Mouse (Mus musculus) T-helper 17 cell (primary cell): ENCODE measurements around the gene Vmn2r19.
"Not testable (repeated sequence)": the region's sequence is repeated elsewhere in the genome, so short reads cannot be mapped to it uniquely, and the experiment has no call there.

Source experiments
- in situ Hi-C, 2 experiments: fragments of 300-600 bp; cut with MboI, MseI; formaldehyde crosslinking; loops; 1 replicate in 1 of 2; 2 replicates in 1 of 2; pipeline ENCODE4 v1.15.1; 2025; ENCODE audit warnings: high pct_unique_total_duplicates in 2 of 2

Gene Vmn2r19

DNA sequence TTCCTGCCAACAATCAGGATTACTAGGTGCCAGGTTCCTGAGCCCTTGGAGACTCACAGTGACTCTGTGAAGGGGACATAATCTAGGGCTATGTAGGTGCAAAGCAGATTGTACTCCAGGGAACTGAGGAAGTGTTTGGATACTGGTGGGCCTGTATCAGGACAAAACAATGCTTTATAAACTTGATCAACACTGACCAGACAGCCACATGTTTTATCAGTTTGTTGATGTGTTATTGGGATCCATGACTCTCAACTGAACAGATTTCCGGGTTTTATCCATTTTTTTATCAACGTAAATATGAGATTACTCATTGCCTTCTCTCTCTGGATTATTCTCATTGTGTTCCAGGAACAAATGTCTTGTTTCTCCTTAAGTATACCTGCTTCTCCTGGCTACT, at the start of gene Vmn2r19:
Gene Vmn2r19, plus strand, starts transcription at position 301 of the 400 bp plus-strand sequence.
- in situ Hi-C loops = no loop called here

DNA sequence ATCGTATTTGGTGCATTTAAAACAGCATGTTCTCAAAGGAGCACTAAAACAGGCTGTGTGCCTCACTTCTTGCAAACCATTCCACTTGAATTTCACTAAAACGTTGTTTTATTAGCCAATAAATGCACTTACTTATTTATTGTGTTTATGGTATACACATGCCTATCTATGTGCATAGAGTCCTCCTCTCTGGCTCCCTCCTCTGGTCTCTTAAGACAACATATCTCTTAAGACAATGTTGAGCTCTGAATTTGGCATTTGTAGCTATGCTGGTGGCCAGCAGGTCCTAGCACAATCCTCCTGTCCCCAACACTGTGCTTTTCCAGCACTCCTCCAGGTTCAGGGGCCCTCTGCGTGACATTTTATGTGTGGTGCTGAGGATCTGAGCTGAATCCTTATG, 49.2 kb upstream of the Vmn2r19 start:
- in situ Hi-C loops = no loop called here

DNA sequence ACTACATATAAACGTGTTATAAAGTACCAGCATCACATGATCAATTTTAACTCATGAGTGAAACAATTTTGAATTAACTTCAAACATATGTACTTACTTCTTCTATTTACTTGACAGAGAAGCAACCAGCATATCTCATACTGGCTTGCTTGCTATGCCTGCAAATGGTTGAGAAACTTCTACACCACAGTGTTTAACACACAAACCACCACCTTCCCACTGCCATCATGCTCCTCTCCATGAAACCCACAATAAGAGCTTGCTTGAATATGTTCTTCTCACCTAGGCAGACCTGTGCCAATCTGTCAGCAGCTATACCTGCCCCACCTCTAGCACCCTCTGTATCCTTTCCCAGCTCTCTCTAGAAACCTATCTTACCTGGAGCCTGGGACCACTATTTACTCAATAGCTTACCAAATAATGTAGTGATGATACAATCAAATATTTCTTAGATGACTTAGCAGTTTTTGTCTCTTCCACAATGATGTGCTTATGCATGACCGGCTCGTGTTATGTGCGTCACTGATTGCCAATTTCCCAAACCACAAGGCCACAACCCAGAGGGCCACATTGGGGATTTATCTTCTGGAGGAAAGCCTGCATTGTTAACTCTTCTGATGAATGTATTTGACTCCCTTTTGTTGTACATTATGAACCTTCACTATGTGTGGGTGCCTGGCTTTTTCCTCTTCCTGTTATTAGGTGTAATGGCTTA, 48.1 kb upstream of the Vmn2r19 start:
- in situ Hi-C loops = no loop called here

DNA sequence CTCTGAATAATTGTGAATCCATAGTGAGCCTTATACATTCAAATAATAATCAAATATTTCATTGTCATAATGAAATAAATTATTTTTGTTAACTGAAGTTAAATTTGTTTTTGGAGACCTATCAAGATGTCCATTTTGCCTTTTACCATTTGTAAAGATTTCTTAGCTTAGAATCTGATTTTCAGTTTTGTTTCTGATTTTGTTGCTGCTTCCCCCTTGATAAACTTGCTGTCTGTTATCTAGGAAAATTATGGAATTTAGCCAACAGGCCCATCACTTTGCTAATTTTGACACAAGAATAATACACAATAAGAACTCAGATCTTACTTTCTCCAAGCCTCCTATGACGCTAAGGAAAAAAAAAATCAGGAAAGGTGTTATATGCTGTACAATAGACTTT, 47.3 kb upstream of the Vmn2r19 start:
- in situ Hi-C loops = no loop called here

GRCm38 (mm10) chr6:123261555-123262161, 46.5 kb upstream of the Vmn2r19 start, which contains the start of gene Clec4d:
Gene Clec4d, plus strand, starts transcription at chr6:123262111.
- in situ Hi-C loops = no loop called here

GRCm38 (mm10) chr6:123264194-123264593, 43.9 kb upstream of the Vmn2r19 start:
- in situ Hi-C loops = no loop called here

- in situ Hi-C loops = no loop called here
Measured at GRCm38 (mm10) chr6:123265809-123266208, 42.3 kb upstream of the Vmn2r19 start.

DNA sequence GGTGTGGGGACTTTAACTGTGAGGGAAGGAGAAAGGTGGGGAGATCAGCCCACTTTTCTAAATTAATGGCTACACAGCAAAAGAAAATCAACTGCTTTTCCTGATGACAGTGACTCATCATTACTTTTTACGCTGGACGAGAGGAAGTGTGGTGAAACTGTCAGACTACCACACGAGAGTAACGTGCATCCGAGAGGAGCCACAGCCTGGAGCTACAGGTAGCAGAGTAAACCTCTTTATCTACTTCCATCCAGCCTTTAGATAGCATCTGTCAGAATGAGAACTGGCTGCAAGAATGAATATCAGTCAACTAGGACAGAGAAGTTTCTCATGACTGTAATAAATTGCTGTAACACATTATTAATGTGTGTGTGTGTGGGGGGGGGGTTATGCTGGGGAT, 41.2 kb upstream of the Vmn2r19 start:
- in situ Hi-C loops = no loop called here

- in situ Hi-C loops = no loop called here
Measured at GRCm38 (mm10) chr6:123279443-123279842, 28.7 kb upstream of the Vmn2r19 start.

GRCm38 (mm10) chr6:123286311-123286710, 21.8 kb upstream of the Vmn2r19 start:
- in situ Hi-C loops = no loop called here

GRCm38 (mm10) chr6:123288931-123289330, 19.2 kb upstream of the Vmn2r19 start:
- in situ Hi-C loops = no loop called here

DNA sequence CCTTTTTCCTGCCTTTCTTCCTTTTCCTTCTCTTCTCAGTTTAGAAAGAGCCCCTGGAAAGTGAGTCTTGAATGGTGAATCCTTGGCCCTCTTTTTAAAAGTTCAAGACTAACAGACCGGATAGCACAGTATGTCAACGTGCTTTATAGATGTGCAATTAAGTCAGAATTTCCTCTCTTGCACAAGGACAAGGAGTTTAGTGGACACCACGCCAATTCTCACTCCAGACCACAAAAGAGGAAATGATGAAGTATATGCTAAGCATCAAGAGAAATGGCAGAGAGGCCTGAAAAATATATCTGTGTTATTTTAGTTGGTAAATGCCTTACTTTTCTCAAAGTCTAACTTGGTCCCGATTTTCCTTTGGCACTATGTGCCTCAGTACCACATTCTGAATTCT, 18.4 kb upstream of the Vmn2r19 start, which contains the start of gene Clec4e:
Gene Clec4e, minus strand, starts transcription at position 118 of the 400 bp plus-strand sequence.
- in situ Hi-C loops = no loop called here

DNA sequence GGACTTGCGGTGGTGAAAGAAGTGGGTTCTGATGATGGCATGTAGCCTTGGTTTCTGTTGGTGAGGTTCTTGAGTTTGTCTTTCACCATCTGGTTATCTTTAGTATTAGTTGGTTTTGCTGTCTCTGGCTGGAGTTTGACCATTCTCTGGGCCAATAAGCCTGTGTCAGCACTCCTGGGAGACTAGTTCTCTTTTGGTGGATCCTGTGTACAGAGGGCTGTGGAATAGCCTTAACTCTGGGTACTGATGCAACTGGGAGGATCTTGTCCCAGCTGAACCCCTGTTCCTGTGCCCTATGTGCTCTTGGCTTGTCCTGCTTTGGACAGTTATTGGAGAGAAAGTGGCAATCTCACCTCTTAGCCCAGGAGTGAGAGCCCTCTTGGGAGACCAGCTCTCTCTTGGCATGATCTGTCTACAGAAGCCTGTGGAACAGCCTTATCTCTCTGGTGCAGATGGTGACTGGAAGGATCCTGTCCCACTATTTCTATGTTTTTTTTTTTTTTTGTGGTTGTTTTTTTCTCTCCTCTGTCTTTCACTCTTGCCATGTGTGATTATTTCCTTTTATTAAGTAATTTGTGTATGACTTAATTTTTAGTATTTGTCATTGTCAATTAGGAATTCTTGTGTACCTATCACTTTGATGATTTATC, 15.3 kb upstream of the Vmn2r19 start:
- in situ Hi-C loops = no loop called here

- in situ Hi-C loops = not testable (repeated sequence)
Measured at GRCm38 (mm10) chr6:123293509-123293908, 14.6 kb upstream of the Vmn2r19 start.

- in situ Hi-C loops = no loop called here
Measured at GRCm38 (mm10) chr6:123296687-123297086, 11.4 kb upstream of the Vmn2r19 start.

DNA sequence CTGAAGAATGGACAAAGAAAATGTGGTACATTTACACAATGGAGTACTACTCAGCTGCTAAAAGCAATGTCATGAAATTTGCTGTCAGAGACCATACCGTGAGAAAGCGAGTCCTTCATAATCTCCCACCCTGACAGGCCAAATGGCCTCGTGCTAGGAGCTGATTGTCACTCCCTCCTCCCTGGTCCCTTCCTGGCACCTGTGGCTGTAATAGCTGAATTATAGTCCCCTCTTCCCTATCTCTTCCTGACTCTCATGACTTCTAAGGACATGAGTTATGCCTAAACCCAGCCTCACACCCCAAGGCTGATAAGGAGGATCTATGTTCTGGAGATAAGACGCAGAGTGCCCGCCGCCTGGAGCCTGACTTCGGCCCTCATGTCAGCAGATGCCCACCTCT, 1.8 kb upstream of the Vmn2r19 start:
- in situ Hi-C loops = not testable (repeated sequence)

DNA sequence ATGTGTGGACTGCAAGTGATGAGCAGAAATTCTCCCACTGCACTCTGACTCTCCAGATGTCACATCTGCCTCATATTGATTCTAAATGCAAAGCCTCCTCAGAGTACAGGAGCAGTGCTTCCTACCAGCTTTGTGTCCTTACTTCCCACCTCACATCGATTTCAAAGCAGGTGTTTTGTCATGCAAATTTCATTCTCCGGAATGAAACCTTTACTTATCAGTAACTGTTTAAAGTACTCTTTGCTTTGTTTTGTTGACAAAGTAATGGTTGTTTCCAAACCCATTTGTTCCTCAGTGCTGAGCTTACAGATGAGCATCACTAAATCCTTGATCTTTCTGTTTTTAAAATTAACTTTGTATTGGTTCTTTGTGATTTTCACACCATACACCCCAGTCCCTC, 24.4 kb downstream of the Vmn2r19 start:
- in situ Hi-C loops = no loop called here

GRCm38 (mm10) chr6:123340093-123340492, 32.0 kb downstream of the Vmn2r19 start:
- in situ Hi-C loops = no loop called here

GRCm38 (mm10) chr6:123346141-123346540, 38.0 kb downstream of the Vmn2r19 start:
- in situ Hi-C loops = no loop called here
